Mouse (Mus musculus) liver, embryonic 15.5 days (tissue): ENCODE data around the gene Dnajc6. TPM values are rescaled to one million over a fixed set of nuclear protein-coding genes. Genes with fewer than 3 reads are reported as not detected.

Source experiments
- ATAC-seq: fragments of 200-750 bp; cut with Nextera tagmentation; 2 replicates; pipeline ENCODE4 v1.8.0; 2017; ENCODE audit warnings: moderate number of reproducible peaks, mild to moderate bottlenecking, moderate library complexity; ENCODE audit not compliant: insufficient read depth
- H3K27ac ChIP-seq: fragments of 300-500 bp; sonication (generic); replicated peaks from 2 replicates; pipeline ENCODE4 v1.5.1; 2015; ENCODE audit warnings: mild to moderate bottlenecking, inconsistent platforms
- H3K27me3 ChIP-seq: fragments of 300-500 bp; sonication (generic); 2 replicates; pipeline ENCODE4 v1.6.1; 2015; ENCODE audit warnings: mild to moderate bottlenecking, inconsistent platforms
- H3K36me3 ChIP-seq: fragments of 300-500 bp; sonication (generic); replicated peaks from 2 replicates; pipeline ENCODE4 v1.6.1; 2015; ENCODE audit warnings: moderate library complexity, mild to moderate bottlenecking, inconsistent platforms
- H3K4me1 ChIP-seq: fragments of 300-500 bp; sonication (generic); replicated peaks from 2 replicates; pipeline ENCODE4 v1.6.1; 2015; ENCODE audit warnings: inconsistent platforms
- H3K4me2 ChIP-seq: fragments of 300-500 bp; sonication (generic); 2 replicates; pipeline ENCODE4 v1.6.1; 2015; ENCODE audit warnings: moderate library complexity, mild to moderate bottlenecking, inconsistent platforms
- H3K4me3 ChIP-seq: fragments of 300-500 bp; sonication (generic); replicated peaks from 2 replicates; pipeline ENCODE4 v1.5.1; 2015; ENCODE audit warnings: mild to moderate bottlenecking, inconsistent platforms
- H3K9ac ChIP-seq: fragments of 300-500 bp; sonication (generic); 2 replicates; pipeline ENCODE4 v1.6.1; 2015; ENCODE audit warnings: moderate library complexity, mild to moderate bottlenecking, inconsistent platforms
- H3K9me3 ChIP-seq: fragments of 300-500 bp; sonication (generic); replicated peaks from 2 replicates; pipeline ENCODE4 v1.6.1; 2016; ENCODE audit warnings: inconsistent platforms
- WGBS: fragments of 180-500 bp; shearing (Covaris S2); methylation state at CpG from one replicate; pipeline ENCODE4 v1.1.7; 2015; ENCODE audit warnings: mixed read lengths; ENCODE audit not compliant: insufficient replicate concordance; 5-methylcytosine and 5-hydroxymethylcytosine counted together
- polyA plus RNA-seq: library from polyadenylated mRNA; unstranded; fragments of >200 nt; fragmentation: Nextera tagmentation; extraction: Ambion mirVana; gene quantifications from 2 replicates; pipeline ENCODE4 v1.2.1, GENCODE M21; 2015

The Dnajc6 gene
- polyA plus RNA-seq, 1 experiment from 2014 or later, result 0.15 TPM

- peak; percentile 19; the same call in 1 of the 2 replicates for ATAC-seq
- Histone ChIP-seq H3K9me3 (no peaks in the 10 kb centered on the region), H3K9ac (peak overlapping the region; percentile 17; the same call in 1 of the 2 replicates), H3K4me3 (no peak overlapping the region), H3K27me3 (no peaks in the 10 kb centered on the region), H3K4me1 (peaks cover 55% of the 10 kb centered on the region), H3K27ac (peak overlapping the region; percentile 71), H3K36me3 (peaks cover 61% of the 10 kb centered on the region), H3K4me2 (0 out of 2 replicates have a peak overlapping the region, but pooled peaks have one; percentile 9)
- 17% methylated on average over 6 of the region's 6 CpGs for WGBS
Observed at GRCm38 (mm10) chr4:101656956-101657570, 160.6 kb downstream of the Dnajc6 start.

GRCm38 (mm10) chr4:101664160-101664750, 167.8 kb downstream of the Dnajc6 start:
- no peaks in the 10 kb centered on the region for H3K9me3 ChIP-seq
- whole genome bisulfite sequencing, result 66% methylated on average over 9 of the region's 9 CpGs
- H3K9ac ChIP-seq, result no peak overlapping the region
- no peak overlapping the region for H3K4me3 ChIP-seq
- no peak overlapping the region for H3K27ac ChIP-seq
- peaks cover 45% of the 10 kb centered on the region for H3K36me3 ChIP-seq
- H3K4me1 ChIP-seq, result no peaks in the 10 kb centered on the region
- H3K27me3 ChIP-seq, result no peaks in the 10 kb centered on the region
- no peak overlapping the region for H3K4me2 ChIP-seq
- no peak for ATAC-seq

- Histone ChIP-seq H3K4me3 (no peak overlapping the region), H3K9ac (no peak overlapping the region), H3K27ac (no peak overlapping the region), H3K27me3 (no peaks in the 10 kb centered on the region), H3K4me1 (no peaks in the 10 kb centered on the region), H3K36me3 (peaks cover 40% of the 10 kb centered on the region), H3K4me2 (no peak overlapping the region), H3K9me3 (no peaks in the 10 kb centered on the region)
- 80% methylated on average over 4 of the region's 4 CpGs for WGBS
- no peak for ATAC-seq
Observed at GRCm38 (mm10) chr4:101664766-101665165, 168.3 kb downstream of the Dnajc6 start.

- no peak overlapping the region for H3K4me3 ChIP-seq
- H3K4me2 ChIP-seq, result no peak overlapping the region
- H3K36me3 ChIP-seq, result no peaks in the 10 kb centered on the region; the same call in 1 of the 2 replicates
- no peak overlapping the region for H3K9ac ChIP-seq
- no peaks in the 10 kb centered on the region for H3K9me3 ChIP-seq
- H3K27me3 ChIP-seq, result no peaks in the 10 kb centered on the region
- no peak overlapping the region for H3K27ac ChIP-seq
- WGBS, result 62% methylated on average over 5 of the region's 5 CpGs
- H3K4me1 ChIP-seq, result 0 out of 2 replicates have a peak, but pooled peaks cover under 1% of the 10 kb centered on the region
- no peak for ATAC-seq
Observed at GRCm38 (mm10) chr4:101669161-101669560, 172.7 kb downstream of the Dnajc6 start.

GRCm38 (mm10) chr4:101669811-101670210, 173.4 kb downstream of the Dnajc6 start:
- H3K9me3 ChIP-seq, result no peaks in the 10 kb centered on the region
- H3K4me1 ChIP-seq, result 0 out of 2 replicates have a peak, but pooled peaks cover 3% of the 10 kb centered on the region
- H3K27me3 ChIP-seq, result no peaks in the 10 kb centered on the region
- H3K27ac ChIP-seq, result no peak overlapping the region
- no peak for ATAC-seq
- no peak overlapping the region for H3K4me2 ChIP-seq
- H3K4me3 ChIP-seq, result no peak overlapping the region
- H3K9ac ChIP-seq, result no peak overlapping the region
- H3K36me3 ChIP-seq, result no peaks in the 10 kb centered on the region; the same call in 1 of the 2 replicates
- WGBS, result 66% methylated on average over 5 of the region's 5 CpGs

GRCm38 (mm10) chr4:101674790-101675189, 178.3 kb downstream of the Dnajc6 start:
- Histone ChIP-seq H3K36me3 (no peaks in the 10 kb centered on the region), H3K9ac (no peak overlapping the region), H3K4me3 (no peak overlapping the region), H3K4me2 (no peak overlapping the region), H3K9me3 (no peaks in the 10 kb centered on the region), H3K4me1 (0 out of 2 replicates have a peak, but pooled peaks cover 3% of the 10 kb centered on the region), H3K27me3 (no peaks in the 10 kb centered on the region), H3K27ac (no peak overlapping the region)
- 44% methylated on average over 5 of the region's 5 CpGs for WGBS
- ATAC-seq, result peak; percentile 89

GRCm38 (mm10) chr4:101675726-101676125, 179.3 kb downstream of the Dnajc6 start:
- H3K4me2 ChIP-seq, result no peak overlapping the region
- no peak for ATAC-seq
- no peaks in the 10 kb centered on the region for H3K27me3 ChIP-seq
- peak overlapping the region; percentile 16; the same call in 1 of the 2 replicates for H3K27ac ChIP-seq
- 51% methylated on average over 4 of the region's 4 CpGs for WGBS
- no peak overlapping the region for H3K4me3 ChIP-seq
- H3K9me3 ChIP-seq, result no peaks in the 10 kb centered on the region
- H3K4me1 ChIP-seq, result 0 out of 2 replicates have a peak, but pooled peaks cover 3% of the 10 kb centered on the region
- no peak overlapping the region for H3K9ac ChIP-seq
- H3K36me3 ChIP-seq, result no peaks in the 10 kb centered on the region

- no peak for ATAC-seq
Observed at GRCm38 (mm10) chr4:101682620-101683019, 186.2 kb downstream of the Dnajc6 start.

GRCm38 (mm10) chr4:101683086-101683485, 186.6 kb downstream of the Dnajc6 start:
- Histone ChIP-seq H3K27ac (no peak overlapping the region), H3K4me3 (no peak overlapping the region), H3K4me1 (0 out of 2 replicates have a peak, but pooled peaks cover 2% of the 10 kb centered on the region), H3K27me3 (no peaks in the 10 kb centered on the region), H3K9ac (no peak overlapping the region), H3K4me2 (no peak overlapping the region), H3K36me3 (no peaks in the 10 kb centered on the region), H3K9me3 (no peaks in the 10 kb centered on the region)
- WGBS, result 40% methylated on average over 3 of the region's 3 CpGs
- no peak for ATAC-seq

More at GRCm38 (mm10) chr4:101682620-101683019, 186.2 kb downstream of the Dnajc6 start:
- Histone ChIP-seq H3K9me3 (no peaks in the 10 kb centered on the region), H3K27ac (no peak overlapping the region), H3K27me3 (no peaks in the 10 kb centered on the region), H3K4me3 (no peak overlapping the region), H3K9ac (no peak overlapping the region), H3K36me3 (no peaks in the 10 kb centered on the region), H3K4me1 (0 out of 2 replicates have a peak, but pooled peaks cover 2% of the 10 kb centered on the region), H3K4me2 (no peak overlapping the region)
- 62% methylated on average over 4 of the region's 4 CpGs for WGBS

GRCm38 (mm10) chr4:101684821-101685220, 188.4 kb downstream of the Dnajc6 start:
- Histone ChIP-seq H3K9ac (no peak overlapping the region), H3K4me2 (no peak overlapping the region), H3K27me3 (no peaks in the 10 kb centered on the region), H3K27ac (no peak overlapping the region), H3K4me1 (0 out of 2 replicates have a peak, but pooled peaks cover 2% of the 10 kb centered on the region), H3K9me3 (no peaks in the 10 kb centered on the region), H3K4me3 (no peak overlapping the region), H3K36me3 (no peaks in the 10 kb centered on the region)
- ATAC-seq, result no peak
- 54% methylated on average over 3 of the region's 3 CpGs for WGBS

- ATAC-seq, result no peak
- Histone ChIP-seq H3K27me3 (no peaks in the 10 kb centered on the region), H3K4me1 (0 out of 2 replicates have a peak, but pooled peaks cover 2% of the 10 kb centered on the region), H3K4me2 (no peak overlapping the region), H3K9ac (no peak overlapping the region), H3K9me3 (no peaks in the 10 kb centered on the region), H3K27ac (no peak overlapping the region), H3K36me3 (no peaks in the 10 kb centered on the region), H3K4me3 (no peak overlapping the region)
- 38% methylated on average over 13 of the region's 13 CpGs for WGBS
Observed at GRCm38 (mm10) chr4:101686227-101686810, 189.9 kb downstream of the Dnajc6 start.
